In the genomic region with DNA sequence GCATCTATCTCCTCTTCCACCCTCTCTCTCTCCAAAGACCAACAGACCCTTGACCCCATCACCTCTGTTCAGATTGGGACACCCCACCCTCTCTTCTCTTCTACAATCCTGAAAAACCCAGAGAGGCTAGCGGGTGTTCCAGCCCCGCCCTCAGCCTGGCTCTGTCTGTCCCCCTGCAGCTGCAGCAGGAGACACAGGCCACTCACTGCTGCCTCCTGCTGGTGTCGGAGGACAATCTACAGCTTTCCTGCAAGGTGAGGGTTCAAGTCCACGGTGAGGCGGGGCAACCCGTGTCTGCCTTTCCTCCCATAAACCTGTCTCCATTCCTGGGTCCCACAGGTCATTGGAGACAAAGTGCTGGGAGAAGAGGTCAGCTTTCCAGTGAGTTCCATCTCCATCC, we compare ENCODE assay signal across 9 mouse cellular contexts.
DNase-seq lines count a peak whose midpoint lies in the region; TF ChIP-seq lines count a peak whose summit lies in the region.
"Had no signal": no experiment of that assay in that cellular context is flagged by ENCODE, and none has a peak within 500 bp of the region (broad histone marks: within the 10 kb centered on the region; RNA-seq: fewer than 3 reads in every experiment).

No protein-coding gene starts in this region.

- WGBS in bone marrow, adult 2 months, result 73% methylated on average over 6 of the region's 6 CpGs

- peaks cover 19% of the 10 kb centered on the region for H3K4me1 ChIP-seq in bone marrow, adult 2 months (ENCODE audit: control insufficient read depth, insufficient read depth, low read length)

- TF ChIP-seq CTCF in bone marrow, adult 2 months (IDR thresholded peaks at IDR 0.05; ENCODE audit: control insufficient read depth, insufficient read depth, low read length), result peak; percentile 58; the same call in 1 of the 2 replicates

- no peak for TF ChIP-seq POLR2A in bone marrow, adult 2 months (IDR thresholded peaks at IDR 0.05; ENCODE audit: borderline replicate concordance, control insufficient read depth, low read depth, low read length)

- DNase-seq in adrenal gland, adult 2 months, result peak; percentile 39
- no peak for DNase-seq in adrenal gland, postnatal 25 days
- DNase-seq in kidney, postnatal 4 days, result peak; percentile 41 to 45
- no peak for DNase-seq in kidney, postnatal 14 days
- peak; percentile 52 for DNase-seq in A20 (ENCODE audit: low read depth, low spot score)
- no peak for DNase-seq in retina, postnatal 1 day
- DNase-seq in neural tube, embryonic 10.5 days (ENCODE audit: extremely low spot score, low spot score), result no peak

- H3K27ac ChIP-seq in bone marrow, adult 2 months (ENCODE audit: control insufficient read depth, insufficient read depth, low read depth, low read length, poor library complexity), result no peak overlapping the region
- H3K27ac ChIP-seq: limb, embryonic 15.5 days had no signal

- no peak overlapping the region for H3K4me3 ChIP-seq in bone marrow, adult 2 months (replicated peaks; ENCODE audit: control insufficient read depth, low read depth, low read length)
- H3K4me3 ChIP-seq: limb, embryonic 15.5 days had no signal

Comparison
In these comparisons a context has a peak if more than half of its experiments do, and no peak if none do; other contexts are left out.
1. DNase-seq: peak in adrenal gland, adult 2 months (single experiment), kidney, postnatal 4 days (2 of 2) and A20 (single experiment); none in adrenal gland, postnatal 25 days (single experiment), kidney, postnatal 14 days (single experiment), retina, postnatal 1 day (single experiment) and neural tube, embryonic 10.5 days (single experiment).